Mouse (Mus musculus) G1E (cell line): ENCODE data around the gene Otud7a.

ENCODE experiments used
- CTCF ChIP-seq: IDR thresholded peaks from 2 replicates; pipeline ENCODE4 v1.5.1; 2012; ENCODE audit warnings: low read depth, low read length, inconsistent platforms, mixed read lengths
- TAL1 ChIP-seq: conservative IDR thresholded peaks from 2 replicates; pipeline ENCODE4 v1.6.1; 2012; ENCODE audit warnings: low read depth, low read length, inconsistent platforms, mixed read lengths

GRCm38 (mm10) chr7:63719183-63719944 lies 274.8 kb downstream of the Otud7a start:
- TF ChIP-seq CTCF (no peak), TAL1 (no peak)
